Mouse (Mus musculus) embryonic facial prominence, embryonic 15.5 days (tissue): ENCODE data around the gene Xylt1. TPM values are rescaled to one million over a fixed set of nuclear protein-coding genes. Genes with fewer than 3 reads are reported as not detected.

Source experiments
- ATAC-seq: fragments of 200-750 bp; cut with Nextera tagmentation; 2 replicates; pipeline ENCODE4 v1.8.0; 2017; ENCODE audit warnings: low read depth, moderate TSS enrichment; ENCODE audit not compliant: insufficient number of reproducible peaks, low FRiP score, low TSS enrichment
- H3K27ac ChIP-seq: fragments of 300-500 bp; sonication (generic); replicated peaks from 2 replicates; pipeline ENCODE4 v1.5.1; 2015; ENCODE audit warnings: mild to moderate bottlenecking, inconsistent platforms
- H3K27me3 ChIP-seq: fragments of 300-500 bp; sonication (generic); 2 replicates; pipeline ENCODE4 v1.6.1; 2015; ENCODE audit warnings: inconsistent platforms
- H3K36me3 ChIP-seq: fragments of 300-500 bp; sonication (generic); 2 replicates; pipeline ENCODE4 v1.6.1; 2015; ENCODE audit warnings: mild to moderate bottlenecking, inconsistent platforms
- H3K4me1 ChIP-seq: fragments of 300-500 bp; sonication (generic); 2 replicates; pipeline ENCODE4 v1.6.1; 2015; ENCODE audit warnings: inconsistent platforms
- H3K4me2 ChIP-seq: fragments of 300-500 bp; sonication (generic); replicated peaks from 2 replicates; pipeline ENCODE4 v1.6.1; 2015; ENCODE audit warnings: mild to moderate bottlenecking, inconsistent platforms
- H3K4me3 ChIP-seq: fragments of 300-500 bp; sonication (generic); replicated peaks from 2 replicates; pipeline ENCODE4 v1.5.1; 2015; ENCODE audit warnings: mild to moderate bottlenecking, inconsistent platforms
- H3K9ac ChIP-seq: fragments of 300-500 bp; sonication (generic); 2 replicates; pipeline ENCODE4 v1.6.1; 2015; ENCODE audit warnings: inconsistent platforms
- H3K9me3 ChIP-seq: fragments of 300-500 bp; sonication (generic); replicated peaks from 2 replicates; pipeline ENCODE4 v1.6.1; 2016; ENCODE audit warnings: inconsistent platforms
- whole genome bisulfite sequencing: fragments of 180-500 bp; shearing (Covaris S2); methylation state at CpG from one replicate; pipeline ENCODE4 v1.1.7; 2015; 5-methylcytosine and 5-hydroxymethylcytosine counted together
- polyA plus RNA-seq: library from polyadenylated mRNA; unstranded; fragments of >200 nt; fragmentation: Nextera tagmentation; extraction: Ambion mirVana; gene quantifications from 2 replicates; pipeline ENCODE4 v1.2.1, GENCODE M21; 2015

Gene Xylt1
- polyA plus RNA-seq, 1 experiment from 2014 or later: 2.7 TPM

DNA sequence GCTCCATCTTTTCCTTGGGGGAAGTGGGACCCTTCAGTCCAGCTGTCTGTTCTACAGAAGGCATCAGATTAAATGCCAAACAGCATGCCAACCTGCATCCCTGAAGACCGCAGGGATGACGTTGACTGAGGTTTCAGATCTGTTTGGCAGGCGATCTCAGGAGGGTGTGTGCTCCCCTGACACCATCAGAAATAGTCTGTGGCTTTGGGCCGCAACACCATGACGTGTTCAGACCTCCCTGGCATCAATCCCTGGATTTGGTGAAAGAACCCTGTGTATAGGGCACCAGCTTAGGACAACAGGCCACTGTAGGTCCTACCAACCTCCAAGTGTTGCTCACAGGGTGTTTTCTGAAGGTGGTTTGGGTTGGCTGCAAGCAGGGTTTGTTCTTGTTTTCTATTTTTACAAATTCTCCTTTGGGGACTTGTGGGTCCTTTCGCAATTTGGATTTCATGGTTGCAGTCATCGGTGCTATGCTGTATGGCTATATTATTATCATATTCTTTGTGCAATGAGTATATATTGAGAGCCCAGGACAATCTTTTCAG, 104.3 kb downstream of the Xylt1 start:
- ATAC-seq: peak; percentile 59; the same call in 1 of the 2 replicates
- Histone ChIP-seq H3K36me3 (no peaks in the 10 kb centered on the region), H3K4me3 (no peak overlapping the region), H3K27ac (no peak overlapping the region), H3K4me2 (no peak overlapping the region), H3K9ac (no peak overlapping the region), H3K27me3 (no peaks in the 10 kb centered on the region), H3K4me1 (no peaks in the 10 kb centered on the region), H3K9me3 (no peaks in the 10 kb centered on the region)
- 73% methylated on average over 7 of the region's 7 CpGs for WGBS

DNA sequence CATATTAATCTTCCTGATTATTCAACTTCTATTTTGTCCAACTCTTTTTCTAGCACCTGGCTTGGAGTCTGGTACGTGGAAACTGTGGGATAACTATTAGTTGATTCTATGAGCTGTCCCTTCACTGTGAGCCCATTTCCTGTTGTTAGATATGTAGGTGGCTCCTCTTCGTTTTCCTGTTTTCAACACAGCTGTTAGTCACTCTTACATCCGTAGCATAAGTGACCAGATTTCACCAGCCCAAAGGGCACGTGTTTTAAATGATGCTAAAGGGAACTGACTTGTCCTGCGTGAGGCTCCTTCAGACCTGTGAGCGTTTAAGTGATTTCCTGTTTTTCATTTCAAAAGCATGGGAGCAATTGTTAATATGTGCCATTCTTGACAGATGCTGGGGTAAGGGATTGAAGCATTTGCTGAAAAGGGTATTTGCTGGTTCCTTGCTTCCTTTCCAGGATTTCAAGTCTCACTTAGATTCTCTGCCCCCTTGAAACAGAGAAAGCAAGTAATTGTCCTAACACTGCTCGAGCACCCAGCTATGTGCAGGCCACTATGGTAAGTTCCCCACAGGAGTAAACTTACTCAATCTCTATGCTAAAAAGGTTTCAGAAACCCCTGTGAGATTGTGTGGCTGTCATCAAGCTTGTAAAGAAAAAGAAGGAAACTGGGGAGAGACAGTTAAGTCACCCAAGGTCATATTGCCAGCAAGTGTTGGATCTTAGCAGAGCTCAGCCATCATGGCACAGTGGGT, 105.8 kb downstream of the Xylt1 start:
- no peak overlapping the region for H3K4me2 ChIP-seq
- 47% methylated on average over 7 of the region's 7 CpGs for WGBS
- H3K4me3 ChIP-seq: no peak overlapping the region
- H3K27me3 ChIP-seq: no peaks in the 10 kb centered on the region
- no peaks in the 10 kb centered on the region for H3K9me3 ChIP-seq
- H3K27ac ChIP-seq: peak overlapping the region; percentile 35; the same call in 1 of the 2 replicates
- H3K9ac ChIP-seq: no peak overlapping the region
- no peak for ATAC-seq
- no peaks in the 10 kb centered on the region for H3K4me1 ChIP-seq
- no peaks in the 10 kb centered on the region for H3K36me3 ChIP-seq

DNA sequence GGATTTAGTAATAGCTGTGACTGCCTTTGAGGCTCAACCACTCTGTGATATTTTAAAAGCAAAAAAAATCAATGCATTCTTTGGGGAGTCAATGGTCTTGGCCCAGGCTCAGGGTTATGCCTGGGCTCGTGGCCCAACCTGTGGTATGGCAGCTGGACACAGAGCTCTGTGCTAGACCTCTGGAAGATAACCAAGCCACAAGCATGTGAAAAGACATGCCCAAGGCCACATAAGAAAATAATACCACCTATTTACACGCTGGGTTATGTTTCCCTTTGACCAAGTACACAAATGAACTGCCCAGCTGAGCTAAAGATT, 106.4 kb downstream of the Xylt1 start:
- 57% methylated on average over 2 of the region's 2 CpGs for WGBS
- no peak overlapping the region for H3K4me2 ChIP-seq
- no peaks in the 10 kb centered on the region for H3K9me3 ChIP-seq
- no peaks in the 10 kb centered on the region for H3K4me1 ChIP-seq
- no peak overlapping the region for H3K9ac ChIP-seq
- no peak overlapping the region for H3K4me3 ChIP-seq
- no peaks in the 10 kb centered on the region for H3K27me3 ChIP-seq
- 0 out of 2 replicates have a peak overlapping the region, but pooled peaks have one; percentile 35 for H3K27ac ChIP-seq
- H3K36me3 ChIP-seq: no peaks in the 10 kb centered on the region
- ATAC-seq: no peak; the same call in 1 of the 2 replicates

DNA sequence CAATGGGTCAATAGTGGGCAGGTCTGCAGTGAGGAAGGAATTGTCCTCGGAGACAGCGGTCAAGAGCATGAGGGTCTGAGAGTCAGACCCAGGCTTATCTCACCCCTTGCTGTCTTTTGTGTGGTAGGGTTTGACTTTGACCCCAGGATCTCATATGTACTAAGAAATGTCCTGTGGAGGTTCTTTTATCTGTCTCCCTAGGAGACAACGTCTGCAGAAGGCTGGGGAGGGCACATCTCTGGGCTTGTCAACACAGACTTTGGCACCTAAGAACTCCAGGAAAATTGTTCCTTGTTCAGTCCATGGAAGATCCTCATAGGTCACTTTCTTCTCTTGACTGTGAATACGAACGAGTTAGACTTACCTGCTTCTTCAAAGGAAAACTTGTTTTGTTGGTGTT, 109.2 kb downstream of the Xylt1 start:
- H3K4me2 ChIP-seq: no peak overlapping the region
- no peaks in the 10 kb centered on the region for H3K36me3 ChIP-seq
- WGBS: 80% methylated on average over 5 of the region's 5 CpGs
- no peaks in the 10 kb centered on the region for H3K27me3 ChIP-seq
- H3K27ac ChIP-seq: no peak overlapping the region
- no peak overlapping the region for H3K9ac ChIP-seq
- no peak for ATAC-seq
- no peak overlapping the region for H3K4me3 ChIP-seq
- no peaks in the 10 kb centered on the region for H3K9me3 ChIP-seq
- H3K4me1 ChIP-seq: peaks cover 12% of the 10 kb centered on the region; the same call in 1 of the 2 replicates

DNA sequence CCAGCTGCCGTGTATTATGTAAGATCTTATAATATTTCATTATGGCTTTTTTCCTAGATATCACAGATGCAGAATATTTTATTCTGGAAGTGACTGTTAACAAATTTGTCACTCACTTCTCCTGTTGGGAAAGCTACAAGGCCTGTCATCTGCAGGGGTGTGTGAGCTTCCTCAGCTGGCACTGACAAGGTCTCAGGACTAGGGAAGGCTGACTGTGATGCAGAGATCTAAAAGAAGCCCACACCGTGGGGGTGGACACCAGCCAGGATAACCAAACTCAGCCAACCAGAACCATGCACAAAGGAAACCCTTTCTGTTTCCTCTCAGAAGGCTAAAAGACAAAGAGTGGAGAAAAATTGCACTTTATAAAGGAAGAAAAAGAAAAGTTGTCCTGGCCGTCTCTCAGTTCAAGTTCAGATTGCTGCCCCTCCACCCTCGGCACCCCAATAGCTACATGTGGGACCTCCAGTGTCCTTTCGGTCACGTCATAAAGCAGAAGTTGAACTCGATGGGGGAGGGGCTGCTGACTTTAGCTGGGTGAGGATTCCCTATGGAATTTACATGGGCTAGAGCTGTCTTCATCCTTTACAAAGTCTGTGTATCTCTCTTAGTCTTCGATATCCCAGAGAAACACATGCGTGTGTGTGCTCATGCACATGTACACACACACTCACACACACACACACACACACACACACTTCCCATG, 109.9 kb downstream of the Xylt1 start:
- H3K27ac ChIP-seq: no peak overlapping the region
- ATAC-seq: no peak
- H3K9me3 ChIP-seq: no peaks in the 10 kb centered on the region
- no peaks in the 10 kb centered on the region for H3K36me3 ChIP-seq
- no peak overlapping the region for H3K4me3 ChIP-seq
- H3K27me3 ChIP-seq: no peaks in the 10 kb centered on the region
- peaks cover 12% of the 10 kb centered on the region; the same call in 1 of the 2 replicates for H3K4me1 ChIP-seq
- WGBS: 81% methylated on average over 9 of the region's 9 CpGs
- no peak overlapping the region for H3K4me2 ChIP-seq
- H3K9ac ChIP-seq: no peak overlapping the region

DNA sequence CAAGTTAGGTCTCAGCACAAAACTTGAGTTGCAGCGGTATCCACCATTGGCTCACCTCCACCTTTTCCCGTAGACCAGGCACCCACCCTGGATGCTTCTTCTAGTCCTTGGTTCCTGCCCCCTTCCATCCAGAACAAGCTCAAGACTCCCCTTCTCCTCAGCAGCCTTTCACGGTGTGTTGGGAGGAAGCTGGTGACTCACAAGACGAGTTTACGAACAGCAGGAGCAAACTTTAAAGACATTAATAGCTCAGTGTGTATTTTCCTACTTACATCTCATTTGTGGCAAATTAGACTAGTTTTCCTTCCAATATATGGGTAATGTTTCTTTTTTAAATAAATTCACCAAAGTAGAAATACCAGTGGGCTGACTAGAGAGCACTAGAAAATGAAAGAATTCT, 110.7 kb downstream of the Xylt1 start:
- WGBS: 74% methylated on average over 5 of the region's 5 CpGs
- Histone ChIP-seq H3K9me3 (no peaks in the 10 kb centered on the region), H3K27ac (no peak overlapping the region), H3K4me2 (no peak overlapping the region), H3K4me1 (peaks cover 12% of the 10 kb centered on the region; the same call in 1 of the 2 replicates), H3K36me3 (no peaks in the 10 kb centered on the region), H3K4me3 (no peak overlapping the region), H3K9ac (no peak overlapping the region), H3K27me3 (no peaks in the 10 kb centered on the region)
- no peak for ATAC-seq

DNA sequence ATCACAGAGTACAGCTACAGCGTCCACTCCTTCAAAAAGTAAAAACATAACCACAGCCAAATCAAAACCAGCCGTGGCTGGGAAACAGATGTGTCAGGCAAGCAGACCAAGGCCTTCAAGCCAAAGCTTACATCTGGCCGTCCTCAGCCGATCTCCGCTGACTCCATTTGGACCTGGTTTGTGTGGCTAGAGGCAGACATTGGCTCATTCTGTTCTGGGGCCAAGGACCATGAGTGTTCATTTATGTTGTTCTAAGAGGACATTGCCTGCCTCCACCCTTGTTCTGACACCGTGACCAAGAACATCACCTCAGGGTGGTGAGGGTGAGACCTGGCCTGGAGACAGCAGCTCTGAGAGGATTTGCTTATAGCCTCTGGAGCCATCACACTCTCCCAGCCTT, 113.4 kb downstream of the Xylt1 start:
- no peaks in the 10 kb centered on the region for H3K36me3 ChIP-seq
- no peaks in the 10 kb centered on the region for H3K27me3 ChIP-seq
- WGBS: 54% methylated on average over 6 of the region's 6 CpGs
- no peaks in the 10 kb centered on the region for H3K9me3 ChIP-seq
- H3K4me1 ChIP-seq: peaks cover 12% of the 10 kb centered on the region; the same call in 1 of the 2 replicates
- no peak overlapping the region for H3K4me3 ChIP-seq
- no peak overlapping the region for H3K4me2 ChIP-seq
- no peak overlapping the region for H3K9ac ChIP-seq
- H3K27ac ChIP-seq: no peak overlapping the region
- peak; percentile 27; the same call in 1 of the 2 replicates for ATAC-seq

DNA sequence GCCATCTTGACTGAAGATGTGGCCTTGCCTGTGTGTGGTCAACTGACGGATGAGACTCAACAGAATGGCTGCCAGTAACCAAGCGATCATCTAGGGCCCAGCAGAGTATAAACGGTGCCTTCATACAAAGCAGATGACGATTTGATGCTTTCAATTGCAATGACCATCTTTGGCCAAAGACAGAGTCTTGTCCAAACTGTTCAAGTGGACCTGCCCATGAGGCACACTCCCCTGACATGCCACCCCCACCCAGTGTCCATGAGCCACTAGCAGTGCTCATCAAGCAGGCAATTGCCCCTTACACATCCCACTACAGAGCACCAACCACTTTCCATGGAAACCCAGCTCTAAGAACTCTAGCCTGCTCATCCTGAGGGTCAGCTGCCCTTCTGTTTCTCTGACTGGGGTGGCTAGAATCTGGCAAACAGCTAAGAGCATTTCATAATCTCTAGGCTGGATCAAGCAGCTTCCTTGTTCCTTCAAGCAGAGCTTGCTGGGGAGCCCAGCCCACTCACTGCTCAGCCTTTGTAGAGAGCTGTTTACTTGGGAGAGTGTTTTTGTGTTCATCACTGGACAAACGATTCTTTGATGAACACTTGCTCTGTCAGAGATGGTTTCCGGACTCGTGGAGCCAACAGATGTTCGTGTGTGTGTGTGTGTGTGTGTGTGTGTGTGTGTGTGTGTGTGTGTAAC, 114.0 kb downstream of the Xylt1 start:
- Histone ChIP-seq H3K9ac (no peak overlapping the region), H3K36me3 (no peaks in the 10 kb centered on the region), H3K9me3 (no peaks in the 10 kb centered on the region), H3K4me2 (no peak overlapping the region), H3K4me1 (peaks cover 12% of the 10 kb centered on the region; the same call in 1 of the 2 replicates), H3K27ac (no peak overlapping the region), H3K4me3 (no peak overlapping the region), H3K27me3 (no peaks in the 10 kb centered on the region)
- WGBS: 78% methylated on average over 8 of the region's 8 CpGs
- 0 out of 2 replicates have a peak, but pooled peaks have one; percentile 4 for ATAC-seq

DNA sequence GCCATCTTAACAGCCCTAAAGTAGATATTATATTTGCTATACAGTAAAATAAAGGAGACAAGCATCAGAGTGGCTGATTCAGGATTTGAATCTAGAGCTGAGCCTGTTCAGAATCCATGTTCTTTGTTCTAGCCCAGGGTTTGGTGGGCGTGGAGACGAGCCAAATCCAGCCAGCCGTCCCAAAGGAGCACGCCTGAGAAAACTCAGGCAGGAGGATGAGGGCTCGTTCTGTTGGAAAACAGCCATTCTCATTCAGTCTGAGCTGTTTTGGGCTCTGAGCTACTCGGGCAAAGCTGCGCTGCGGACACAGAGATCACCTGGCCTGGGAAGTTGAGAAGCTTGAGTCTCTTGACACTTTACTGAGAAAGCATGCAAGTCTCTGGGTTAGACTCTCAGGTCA, 115.0 kb downstream of the Xylt1 start:
- no peak overlapping the region for H3K4me2 ChIP-seq
- no peak overlapping the region for H3K4me3 ChIP-seq
- H3K27me3 ChIP-seq: no peaks in the 10 kb centered on the region
- ATAC-seq: no peak
- peaks cover 12% of the 10 kb centered on the region; the same call in 1 of the 2 replicates for H3K4me1 ChIP-seq
- no peaks in the 10 kb centered on the region for H3K9me3 ChIP-seq
- 72% methylated on average over 8 of the region's 8 CpGs for WGBS
- no peak overlapping the region for H3K9ac ChIP-seq
- no peaks in the 10 kb centered on the region for H3K36me3 ChIP-seq
- no peak overlapping the region for H3K27ac ChIP-seq

DNA sequence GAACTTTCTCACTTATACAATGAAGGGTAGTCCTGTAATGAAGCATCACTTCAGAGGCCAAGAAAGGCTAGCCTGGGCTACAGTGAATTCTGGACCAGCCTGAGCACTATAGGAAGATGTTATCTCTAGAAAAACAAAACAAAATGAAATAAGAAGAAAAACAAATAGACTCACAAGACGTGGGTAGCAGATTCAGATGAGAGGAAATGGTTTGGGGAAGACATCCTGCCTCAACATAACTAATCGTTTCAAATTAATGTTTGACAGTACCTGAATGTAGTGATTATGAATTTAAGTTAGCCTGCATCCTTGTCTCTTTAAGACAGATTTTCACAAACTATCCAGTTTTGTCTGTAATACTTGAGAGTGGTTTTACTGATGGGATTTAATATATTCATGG, 117.4 kb downstream of the Xylt1 start:
- Histone ChIP-seq H3K4me2 (no peak overlapping the region), H3K27ac (no peak overlapping the region), H3K9ac (no peak overlapping the region), H3K9me3 (0 out of 2 replicates have a peak, but pooled peaks cover 4% of the 10 kb centered on the region), H3K4me1 (peaks cover 16% of the 10 kb centered on the region; the same call in 1 of the 2 replicates), H3K36me3 (no peaks in the 10 kb centered on the region), H3K4me3 (no peak overlapping the region), H3K27me3 (no peaks in the 10 kb centered on the region)
- no peak for ATAC-seq
- WGBS: 71% methylated on average over 2 of the region's 2 CpGs
